Mouse (Mus musculus) duodenum, adult 2 months (tissue): ENCODE measurements around the gene Mast1. TPM values are rescaled to one million over a fixed set of nuclear protein-coding genes. Genes with fewer than 3 reads are reported as not detected.

Experiments used
- polyA plus RNA-seq: library from polyadenylated mRNA; depleted of rRNA; stranded (reverse); fragments of >200 nt; gene quantifications from 2 replicates; pipeline ENCODE4 v1.2.3, GENCODE M21; 2012; ENCODE audit warnings: low replicate concordance; rRNA removed

The Mast1 gene
- polyA plus RNA-seq = 0.50 and 0.84 TPM in 2 replicates

DNA sequence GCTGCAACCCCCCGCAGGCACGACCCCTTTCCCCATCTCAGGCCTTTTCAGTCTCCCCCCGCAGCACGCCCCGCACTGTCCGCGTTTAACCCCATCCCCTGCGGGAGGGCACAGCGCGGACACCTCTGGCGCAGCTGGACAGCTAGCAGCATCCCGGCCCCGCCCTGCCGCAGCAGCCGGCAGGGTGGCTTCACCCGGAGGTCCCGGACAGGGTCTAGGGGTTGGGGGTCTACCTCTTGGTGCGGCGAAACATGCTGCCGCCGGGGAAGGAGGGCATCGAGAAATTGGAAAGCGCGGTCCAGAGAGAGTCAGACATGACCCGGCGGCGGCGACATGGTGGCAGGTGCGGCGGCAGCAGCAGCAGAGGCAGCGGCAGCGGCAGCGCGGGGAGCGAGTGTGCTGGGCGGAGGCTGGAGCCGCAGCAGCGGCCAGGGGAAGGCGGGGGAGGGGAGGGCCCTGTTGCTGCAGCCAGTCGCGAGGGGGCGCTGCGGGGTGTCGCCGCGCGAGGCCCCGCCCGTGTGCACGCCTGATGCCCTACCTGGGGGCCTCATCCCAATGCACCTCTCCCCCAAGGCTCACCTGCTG, at the start of gene Mast1:
Gene Mast1, minus strand, starts transcription at position 398 of the 585 bp plus-strand sequence.

GRCm38 (mm10) chr8:84978248-84978940, 41.2 kb upstream of the Mast1 start, which contains the start of gene Junb:
TSS of gene Junb (minus strand) at chr8:84978718.

GRCm38 (mm10) chr8:84969241-84970134, 32.3 kb upstream of the Mast1 start, which contains the start of the genes Gm49661, Prdx2 and Rnaseh2a:
TSS of gene Gm49661 (minus strand) at chr8:84969433.
TSS of gene Prdx2 (plus strand) at chr8:84969587.
TSS of gene Rnaseh2a (minus strand) at chr8:84969767.

GRCm38 (mm10) chr8:84946528-84947240, 9.5 kb upstream of the Mast1 start, which contains the start of gene Rtbdn:
TSS of gene Rtbdn (plus strand) at chr8:84946991.

DNA sequence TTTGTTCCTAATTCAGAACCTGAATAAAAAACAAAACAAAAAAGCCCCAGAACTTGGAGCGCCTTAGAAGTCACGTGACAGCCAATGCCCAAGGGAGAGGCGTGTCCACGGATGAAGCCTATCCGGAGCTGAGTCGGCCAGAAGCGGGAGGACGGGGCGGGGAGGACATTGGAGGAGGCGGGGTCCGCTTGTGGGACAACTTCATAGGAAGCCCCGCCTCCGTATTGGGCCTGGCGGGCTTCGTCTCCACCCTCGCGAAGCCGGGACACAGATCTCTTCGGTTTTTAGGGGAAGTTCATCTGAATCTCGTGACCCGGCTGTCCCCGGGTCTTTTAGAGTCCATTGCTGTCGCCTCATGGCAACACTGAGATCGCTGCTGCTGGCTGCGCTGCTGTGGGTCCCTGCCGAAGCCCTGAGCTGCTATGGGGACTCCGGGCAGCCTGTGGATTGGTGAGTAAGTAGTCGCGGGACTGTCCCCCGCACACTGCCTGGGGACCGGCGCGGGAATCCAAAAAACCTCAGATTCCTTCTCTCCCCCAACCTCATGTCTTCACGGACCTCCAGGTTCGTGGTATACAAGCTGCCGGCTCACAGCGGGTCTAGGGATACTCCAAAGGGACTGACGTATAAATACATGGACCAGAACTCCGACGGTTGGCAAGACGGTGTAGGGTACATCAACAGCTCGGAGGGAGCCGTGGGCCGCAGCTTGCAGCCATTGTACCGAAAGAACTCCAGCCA, 28.6 kb downstream of the Mast1 start, which contains the start of gene Dnase2a:
Gene Dnase2a, plus strand, starts transcription at position 140 of the 741 bp plus-strand sequence.

GRCm38 (mm10) chr8:84901752-84902151, 35.4 kb downstream of the Mast1 start, which contains the start of gene Klf1:
TSS of gene Klf1 (plus strand) at chr8:84901928.

DNA sequence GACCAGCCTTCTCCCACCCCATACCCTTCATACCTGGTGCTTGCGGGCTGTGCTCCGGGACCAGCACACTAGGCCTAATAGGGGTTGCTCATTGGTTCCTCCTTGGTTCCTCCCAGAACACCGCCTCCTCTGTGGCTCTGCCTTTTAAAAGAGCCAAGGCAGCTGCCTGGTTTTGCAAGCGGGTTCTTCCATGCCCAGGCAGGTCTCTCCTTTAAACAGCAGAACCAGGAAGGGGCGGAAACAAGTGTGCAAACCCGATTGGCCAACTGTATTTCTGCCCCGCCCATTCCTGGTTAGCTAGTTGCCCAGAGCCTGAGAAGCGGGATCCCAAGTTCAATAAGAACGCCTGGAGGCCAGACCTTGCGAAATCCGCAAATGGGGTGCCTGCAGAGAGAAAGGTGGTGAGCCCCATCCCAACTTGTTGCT, 43.4 kb downstream of the Mast1 start, which contains the start of gene Gcdh:
Gene Gcdh, minus strand, starts transcription at position 213 of the 426 bp plus-strand sequence.

GRCm38 (mm10) chr8:84871376-84872308, 65.5 kb downstream of the Mast1 start, which contains the start of gene Syce2:
TSS of gene Syce2 (plus strand) at chr8:84872111.

Other genes with a start within 250 kb of the Mast1 start
- 74.5 and 89.2 TPM in 2 replicates for gene Nacc1, start 249.5 kb downstream of the Mast1 start, polyA plus RNA-seq
- gene Lyl1, start 235.9 kb downstream of the Mast1 start, polyA plus RNA-seq = 5.6 and 5.9 TPM in 2 replicates
- 0.17 and 0.39 TPM in 2 replicates for gene G430095P16Rik, start 214.4 kb downstream of the Mast1 start, polyA plus RNA-seq
- gene Nfix, start 137.0 kb downstream of the Mast1 start, polyA plus RNA-seq = 21.9 and 35.0 TPM in 2 replicates
- 2.0 and 2.1 TPM in 2 replicates for gene Dand5, start 114.5 kb downstream of the Mast1 start, polyA plus RNA-seq
- 45.9 and 171 TPM in 2 replicates for gene Gadd45gip1, start 105.8 kb downstream of the Mast1 start, polyA plus RNA-seq
- gene Rad23a, start 96.7 kb downstream of the Mast1 start, polyA plus RNA-seq = 56.0 and 74.1 TPM in 2 replicates
- 101 and 112 TPM in 2 replicates for gene Calr, start 90.4 kb downstream of the Mast1 start, polyA plus RNA-seq
- 28.8 and 32.6 TPM in 2 replicates for gene Farsa, start 80.4 kb downstream of the Mast1 start, polyA plus RNA-seq
- 0.37 and 0.95 TPM in 2 replicates for gene Syce2, start 65.2 kb downstream of the Mast1 start, polyA plus RNA-seq
- gene Gcdh, start 43.4 kb downstream of the Mast1 start, polyA plus RNA-seq = 105 and 276 TPM in 2 replicates
- 0.46 and 0.56 TPM in 2 replicates for gene Klf1, start 35.4 kb downstream of the Mast1 start, polyA plus RNA-seq
- gene Dnase2a, start 28.8 kb downstream of the Mast1 start, polyA plus RNA-seq = 4.7 and 4.8 TPM in 2 replicates
- 0.12 and 0.13 TPM in 2 replicates for gene Rtbdn, start 9.6 kb upstream of the Mast1 start, polyA plus RNA-seq
- gene Gm49661, start 32.1 kb upstream of the Mast1 start, polyA plus RNA-seq = 0.79 TPM in 1 of 2 replicates, not detected in the other
- gene Prdx2, start 32.2 kb upstream of the Mast1 start, polyA plus RNA-seq = 72.5 and 105 TPM in 2 replicates
- 22.7 and 28.7 TPM in 2 replicates for gene Rnaseh2a, start 32.4 kb upstream of the Mast1 start, polyA plus RNA-seq
- gene Junb, start 41.4 kb upstream of the Mast1 start, polyA plus RNA-seq = 133 and 294 TPM in 2 replicates
- 46.1 and 61.0 TPM in 2 replicates for gene Hook2, start 53.2 kb upstream of the Mast1 start, polyA plus RNA-seq
- gene Best2, start 77.2 kb upstream of the Mast1 start, polyA plus RNA-seq = not detected in 2 replicates
- gene Asna1, start 87.9 kb upstream of the Mast1 start, polyA plus RNA-seq = 72.4 and 89.7 TPM in 2 replicates
- 54.2 and 119 TPM in 2 replicates for gene Trir, start 89.5 kb upstream of the Mast1 start, polyA plus RNA-seq
- 17.4 and 29.4 TPM in 2 replicates for gene Tnpo2, start 99.6 kb upstream of the Mast1 start, polyA plus RNA-seq
- gene Fbxw9, start 122.7 kb upstream of the Mast1 start, polyA plus RNA-seq = 69.0 and 116 TPM in 2 replicates
- gene Gm5741, start 130.6 kb upstream of the Mast1 start, polyA plus RNA-seq = 1.2 TPM in 1 of 2 replicates, not detected in the other
- gene Dhps, start 134.4 kb upstream of the Mast1 start, polyA plus RNA-seq = 46.2 and 54.2 TPM in 2 replicates
- 74.0 and 95.6 TPM in 2 replicates for gene Wdr83os, start 143.4 kb upstream of the Mast1 start, polyA plus RNA-seq
- 18.6 and 23.1 TPM in 2 replicates for gene Wdr83, start 143.9 kb upstream of the Mast1 start, polyA plus RNA-seq
- 31.4 and 36.6 TPM in 2 replicates for gene Man2b1, start 145.9 kb upstream of the Mast1 start, polyA plus RNA-seq
- gene Zfp791, start 185.7 kb upstream of the Mast1 start, polyA plus RNA-seq = 0.13 and 0.21 TPM in 2 replicates
- gene Cks1brt, start 214.6 kb upstream of the Mast1 start, polyA plus RNA-seq = not detected in 2 replicates